Mouse (Mus musculus) heart, embryonic 16.5 days (tissue): ENCODE data around the gene Dnajc30. TPM values are rescaled to one million over a fixed set of nuclear protein-coding genes. Genes with fewer than 3 reads are reported as not detected.

Experiments
- ATAC-seq: fragments of 200-750 bp; cut with Nextera tagmentation; replicated peaks from 2 replicates; pipeline ENCODE4 v1.8.0; 2017; ENCODE audit warnings: moderate number of reproducible peaks; ENCODE audit not compliant: insufficient read depth, low FRiP score; ENCODE audit errors: extremely low read depth
- H3K27ac ChIP-seq: fragments of 300-500 bp; sonication (generic); 2 replicates; pipeline ENCODE4 v1.5.1; 2014; ENCODE audit warnings: mild to moderate bottlenecking, low read length, control low read depth, moderate library complexity
- H3K27me3 ChIP-seq: fragments of 300-500 bp; sonication (generic); 2 replicates; pipeline ENCODE4 v1.6.1; 2014; ENCODE audit warnings: low read length, mixed read lengths; ENCODE audit not compliant: control insufficient read depth, insufficient read depth
- H3K36me3 ChIP-seq: fragments of 300-500 bp; sonication (generic); 2 replicates; pipeline ENCODE4 v1.6.1; 2014; ENCODE audit not compliant: control insufficient read depth, insufficient read depth
- H3K4me1 ChIP-seq: fragments of 300-500 bp; sonication (generic); 2 replicates; pipeline ENCODE4 v1.6.1; 2014; ENCODE audit warnings: low read length, mixed read lengths; ENCODE audit not compliant: control insufficient read depth, insufficient read depth
- H3K4me2 ChIP-seq: fragments of 300-500 bp; sonication (generic); 2 replicates; pipeline ENCODE4 v1.6.1; 2014; ENCODE audit warnings: low read depth, mild to moderate bottlenecking, control low read depth, low read length
- H3K4me3 ChIP-seq: fragments of 300-500 bp; sonication (generic); 2 replicates; pipeline ENCODE4 v1.5.1; 2014; ENCODE audit warnings: mild to moderate bottlenecking, control low read depth, low read length
- H3K9ac ChIP-seq: fragments of 300-500 bp; sonication (generic); 2 replicates; pipeline ENCODE4 v1.6.1; 2014; ENCODE audit warnings: low read length, control low read depth
- H3K9me3 ChIP-seq: fragments of 300-500 bp; sonication (generic); replicated peaks from 2 replicates; pipeline ENCODE4 v1.6.1; 2016; ENCODE audit warnings: low read length; ENCODE audit not compliant: control insufficient read depth
- WGBS: fragments of 180-500 bp; shearing (Covaris S2); extraction: QIAGEN DNeasy Blood & Tissue Kit; methylation state at CpG from one replicate; pipeline ENCODE4 v1.1.7; 2014; 5-methylcytosine and 5-hydroxymethylcytosine counted together
- polyA plus RNA-seq: library from polyadenylated mRNA; unstranded; fragments of >200 nt; fragmentation: Nextera tagmentation; extraction: Ambion mirVana; gene quantifications from 2 replicates; pipeline ENCODE4 v1.2.1, GENCODE M21; 2015

Dnajc30 gene
- polyA plus RNA-seq, 1 experiment from 2014 or later = 28.8 TPM

DNA sequence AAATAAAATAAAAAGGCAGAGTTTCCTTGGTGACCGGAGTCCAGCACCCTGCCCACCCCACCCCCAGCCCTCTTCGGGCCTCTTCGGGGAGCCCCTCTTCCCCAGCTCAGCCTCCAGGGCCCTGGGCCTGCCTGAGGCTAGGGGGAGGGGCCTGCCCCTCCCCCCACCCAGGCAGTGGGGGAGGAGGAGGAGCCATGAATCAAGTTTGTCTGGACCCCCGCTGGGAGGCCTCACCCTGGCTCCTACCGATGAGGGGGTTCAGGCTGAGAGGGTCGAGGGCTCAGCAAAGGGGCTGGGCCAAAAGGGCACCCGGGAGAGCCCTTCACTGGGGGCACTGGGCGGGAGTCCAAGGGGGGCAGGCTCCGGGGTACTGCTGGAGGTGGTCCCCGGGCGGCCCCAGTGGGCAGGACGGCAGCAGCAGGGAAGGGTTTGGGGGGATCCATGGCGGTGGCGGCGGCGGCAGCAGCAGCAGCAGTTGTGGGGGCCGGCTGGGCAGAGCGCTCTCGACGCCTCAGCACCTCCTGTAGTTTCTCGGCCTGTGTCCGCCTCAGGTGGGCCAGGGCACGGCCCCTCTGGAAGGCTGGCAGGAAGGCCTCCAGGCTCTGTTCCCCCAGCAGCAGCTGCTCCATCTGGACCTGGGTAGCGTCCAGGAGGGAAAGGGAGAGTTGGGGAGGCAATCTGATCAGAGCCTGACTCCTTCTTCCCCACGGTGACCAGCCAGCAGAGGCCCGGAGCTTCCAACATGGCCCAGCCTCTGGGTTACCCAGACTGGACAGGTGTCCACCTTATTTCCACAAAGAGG, 9.5 kb downstream of the Dnajc30 start:
- H3K4me2 ChIP-seq = no peak overlapping the region
- H3K4me3 ChIP-seq = no peak overlapping the region
- H3K9ac ChIP-seq = no peak overlapping the region
- no peak overlapping the region for H3K27ac ChIP-seq
- no peaks in the 10 kb centered on the region for H3K9me3 ChIP-seq
- 36% methylated on average over 26 of the region's 26 CpGs for WGBS
- no peak for ATAC-seq
- H3K4me1 ChIP-seq = no peaks in the 10 kb centered on the region
- H3K36me3 ChIP-seq = no peaks in the 10 kb centered on the region
- H3K27me3 ChIP-seq = no peaks in the 10 kb centered on the region

DNA sequence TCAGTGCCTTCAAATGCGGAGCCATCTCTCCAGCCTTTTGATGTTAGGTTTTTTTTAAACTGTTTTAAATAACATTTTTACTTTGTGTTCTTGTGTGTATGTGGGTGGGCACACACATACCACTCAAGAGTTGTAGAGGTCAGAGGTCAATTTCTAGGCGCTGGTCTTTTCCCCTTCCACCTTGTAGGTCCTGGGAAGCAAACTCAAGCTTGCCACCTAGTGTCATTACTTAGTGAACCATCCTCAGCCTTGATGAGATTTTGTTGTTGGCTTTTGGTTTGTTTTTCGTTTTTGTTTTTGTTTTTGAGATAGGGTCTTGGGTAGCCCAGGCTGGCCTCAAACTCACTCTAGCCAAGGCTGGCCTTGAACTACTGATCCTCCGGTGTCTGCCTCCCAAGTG, 11.7 kb downstream of the Dnajc30 start:
- ATAC-seq = no peak
- no peak overlapping the region for H3K4me2 ChIP-seq

DNA sequence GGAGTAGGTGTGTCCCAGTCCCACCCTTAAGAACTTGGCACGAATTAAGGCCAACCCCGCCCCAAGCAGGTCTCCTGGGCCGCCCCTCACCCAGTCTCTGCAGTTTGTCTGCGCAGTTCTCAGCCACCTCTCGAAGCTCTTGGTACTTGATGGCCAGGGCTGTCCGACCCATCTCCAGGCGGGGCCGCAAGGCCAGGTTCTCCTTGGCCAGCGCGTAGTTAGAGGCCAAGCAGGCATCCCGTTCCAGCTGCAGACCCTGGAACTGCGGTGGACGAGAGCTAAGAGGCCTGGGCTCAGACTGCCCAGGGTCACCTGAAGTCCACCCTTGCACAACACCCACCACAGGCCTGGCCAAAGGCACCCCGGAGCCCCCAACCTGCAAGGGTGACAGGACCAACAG, 12.4 kb downstream of the Dnajc30 start:
- no peak for ATAC-seq
- peaks cover 2% of the 10 kb centered on the region; the same call in 1 of the 2 replicates for H3K27me3 ChIP-seq
- no peak overlapping the region for H3K9ac ChIP-seq
- no peaks in the 10 kb centered on the region for H3K36me3 ChIP-seq
- H3K4me3 ChIP-seq = no peak overlapping the region
- no peaks in the 10 kb centered on the region for H3K4me1 ChIP-seq
- WGBS = 83% methylated on average over 14 of the region's 14 CpGs
- H3K4me2 ChIP-seq = no peak overlapping the region
- H3K27ac ChIP-seq = no peak overlapping the region
- no peaks in the 10 kb centered on the region for H3K9me3 ChIP-seq

More for the DNA sequence above, 11.7 kb downstream of the Dnajc30 start:
- Histone ChIP-seq H3K9ac (no peak overlapping the region), H3K4me3 (no peak overlapping the region), H3K36me3 (no peaks in the 10 kb centered on the region), H3K27ac (no peak overlapping the region), H3K27me3 (peaks cover 2% of the 10 kb centered on the region; the same call in 1 of the 2 replicates), H3K9me3 (no peaks in the 10 kb centered on the region), H3K4me1 (no peaks in the 10 kb centered on the region)
- 61% methylated on average over 4 of the region's 4 CpGs for WGBS

DNA sequence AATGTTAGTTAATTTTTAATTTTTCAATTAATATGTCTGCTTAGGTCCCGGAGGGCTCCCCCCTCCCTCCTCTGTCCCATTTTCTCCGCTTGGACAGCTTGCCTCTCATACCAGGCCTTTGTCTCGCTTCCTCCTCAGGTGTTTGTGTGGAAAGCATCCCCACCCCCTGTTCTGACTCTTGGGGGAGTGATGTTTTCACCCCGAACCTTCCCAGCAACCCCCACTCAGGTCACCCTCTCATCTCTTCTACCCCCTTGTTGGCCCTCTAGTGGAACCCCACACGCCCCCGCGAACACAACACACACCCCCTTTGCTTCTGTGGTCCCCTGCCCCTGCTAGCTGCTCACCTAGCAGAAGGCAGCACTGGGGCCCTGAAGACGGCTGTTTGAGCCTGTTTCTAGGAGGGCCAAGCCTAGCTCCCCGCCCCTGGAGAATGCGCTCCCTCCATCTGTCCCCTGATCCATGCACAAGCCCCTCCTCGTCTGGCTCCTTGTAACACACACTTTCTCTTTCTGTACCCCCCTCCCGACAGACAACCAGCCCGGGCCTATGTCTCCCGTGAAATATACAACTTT, 13.0 kb downstream of the Dnajc30 start:
- H3K27ac ChIP-seq = no peak overlapping the region
- H3K9me3 ChIP-seq = no peaks in the 10 kb centered on the region
- H3K4me2 ChIP-seq = peak overlapping the region; percentile 74
- H3K4me1 ChIP-seq = no peaks in the 10 kb centered on the region
- peak overlapping the region; percentile 72 for H3K4me3 ChIP-seq
- WGBS = 34% methylated on average over 14 of the region's 14 CpGs
- H3K36me3 ChIP-seq = no peaks in the 10 kb centered on the region
- peak overlapping the region; percentile 88 for H3K9ac ChIP-seq
- ATAC-seq = no peak
- H3K27me3 ChIP-seq = peaks cover 2% of the 10 kb centered on the region; the same call in 1 of the 2 replicates

DNA sequence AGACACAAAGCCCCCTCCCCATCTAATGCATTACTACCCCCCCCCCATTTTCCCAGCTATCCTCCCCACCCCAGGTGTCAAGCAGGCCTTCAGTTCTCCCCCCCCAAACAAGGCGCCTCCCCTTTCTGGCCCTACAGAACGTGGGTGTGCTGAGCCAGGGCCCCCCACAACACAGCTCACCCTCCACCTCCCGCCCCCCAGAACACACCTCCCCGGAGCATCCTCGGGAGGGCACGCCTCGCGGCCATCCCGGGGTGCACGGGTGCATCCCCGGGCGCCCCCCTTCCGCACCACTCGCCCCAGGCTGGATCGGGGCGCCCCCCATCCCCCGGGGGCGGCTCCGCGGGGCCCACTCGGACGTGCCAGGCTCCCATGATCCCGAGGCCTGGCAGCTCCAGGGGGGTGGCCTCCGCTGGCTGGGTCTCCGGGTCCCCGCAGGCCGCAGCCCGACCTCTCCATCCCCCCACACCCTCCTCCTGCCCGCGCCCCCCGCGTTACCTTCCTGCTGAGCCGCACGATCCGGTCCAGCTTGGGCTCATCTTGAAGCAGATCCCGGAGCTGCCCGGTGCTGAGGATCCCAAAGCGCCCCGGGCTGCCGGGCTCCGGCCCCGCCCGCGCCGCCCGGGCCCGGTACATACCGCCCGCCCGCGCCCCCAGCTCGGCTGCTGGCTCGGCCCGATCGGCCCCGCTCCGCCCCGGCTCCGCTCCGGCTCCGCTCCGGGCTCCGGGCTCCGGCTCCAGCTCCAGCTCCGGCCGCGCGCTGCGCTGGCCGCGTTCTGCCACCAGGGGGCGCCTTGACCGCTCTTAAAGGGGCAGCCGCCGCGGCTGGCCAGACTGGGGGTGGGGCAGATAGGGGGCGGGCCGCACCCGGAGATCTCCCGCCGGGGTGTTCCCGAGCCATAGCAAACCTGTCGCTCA, 13.8 kb downstream of the Dnajc30 start, which contains the start of gene Vps37d:
Vps37d (minus strand) TSS at position 703 of the 918 bp plus-strand sequence.
- WGBS = under 1% methylated on average over 72 of the region's 83 CpGs

DNA sequence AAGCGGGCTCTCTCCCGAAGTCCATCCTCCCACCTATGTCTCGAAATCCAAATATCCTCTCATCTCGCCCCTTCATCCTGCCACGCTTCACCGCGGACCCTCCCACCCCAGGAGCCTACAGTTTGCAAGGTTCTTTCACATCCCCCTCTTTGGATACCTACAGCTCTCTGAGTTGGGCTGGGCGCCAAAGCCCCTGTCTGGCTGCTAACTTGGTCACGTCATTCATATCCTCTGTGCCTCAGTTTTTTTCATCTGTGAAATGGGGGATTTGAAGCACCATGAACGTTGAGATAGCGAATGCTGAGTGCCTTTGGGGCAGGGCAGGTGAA, 14.4 kb downstream of the Dnajc30 start:
- Histone ChIP-seq H3K9me3 (no peaks in the 10 kb centered on the region), H3K27me3 (peaks cover 8% of the 10 kb centered on the region), H3K27ac (no peak overlapping the region), H3K36me3 (no peaks in the 10 kb centered on the region), H3K4me2 (peak overlapping the region; percentile 74), H3K4me3 (peak overlapping the region; percentile 72), H3K9ac (no peak overlapping the region), H3K4me1 (no peaks in the 10 kb centered on the region)
- ATAC-seq = peak; percentile 35
- WGBS = 2% methylated on average over 11 of the region's 11 CpGs

More for the DNA sequence above, 13.8 kb downstream of the Dnajc30 start, which contains the start of gene Vps37d:
- Histone ChIP-seq H3K4me3 (peak within 1 kb of the TSS; percentile 72), H3K9ac (peak within 1 kb of the TSS; percentile 88), H3K4me2 (peak within 1 kb of the TSS; percentile 74), H3K36me3 (no peaks in the 10 kb centered on the region), H3K4me1 (no peaks in the 10 kb centered on the region), H3K27ac (peak within 1 kb of the TSS; percentile 26; the same call in 1 of the 2 replicates), H3K27me3 (peaks cover 8% of the 10 kb centered on the region), H3K9me3 (no peaks in the 10 kb centered on the region)
- ATAC-seq = peak; percentile 90

DNA sequence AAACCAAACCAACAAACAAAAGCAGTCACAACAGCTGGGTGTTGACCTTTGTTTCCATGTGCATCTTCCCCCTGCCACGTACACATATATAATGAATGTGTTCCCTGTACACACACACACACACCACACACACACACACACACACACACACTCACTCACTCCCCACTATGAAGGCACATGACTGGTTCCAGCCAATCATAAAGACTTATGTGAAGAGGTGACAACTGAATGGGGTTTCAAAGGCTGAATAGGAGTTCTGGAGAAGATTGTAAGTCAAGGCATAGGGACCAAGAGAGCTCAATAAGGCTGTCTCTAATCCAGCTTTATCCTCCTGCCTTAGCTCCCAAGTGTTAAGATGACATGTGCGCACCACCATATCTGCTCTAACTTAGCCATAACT, 15.6 kb downstream of the Dnajc30 start:
- ATAC-seq = no peak
- no peak overlapping the region for H3K4me2 ChIP-seq
- H3K36me3 ChIP-seq = no peaks in the 10 kb centered on the region
- H3K4me1 ChIP-seq = no peaks in the 10 kb centered on the region
- no peak overlapping the region for H3K27ac ChIP-seq
- H3K9ac ChIP-seq = no peak overlapping the region
- H3K4me3 ChIP-seq = no peak overlapping the region
- 93% methylated on average over 2 of the region's 2 CpGs for WGBS
- no peaks in the 10 kb centered on the region for H3K9me3 ChIP-seq
- H3K27me3 ChIP-seq = peaks cover 8% of the 10 kb centered on the region

DNA sequence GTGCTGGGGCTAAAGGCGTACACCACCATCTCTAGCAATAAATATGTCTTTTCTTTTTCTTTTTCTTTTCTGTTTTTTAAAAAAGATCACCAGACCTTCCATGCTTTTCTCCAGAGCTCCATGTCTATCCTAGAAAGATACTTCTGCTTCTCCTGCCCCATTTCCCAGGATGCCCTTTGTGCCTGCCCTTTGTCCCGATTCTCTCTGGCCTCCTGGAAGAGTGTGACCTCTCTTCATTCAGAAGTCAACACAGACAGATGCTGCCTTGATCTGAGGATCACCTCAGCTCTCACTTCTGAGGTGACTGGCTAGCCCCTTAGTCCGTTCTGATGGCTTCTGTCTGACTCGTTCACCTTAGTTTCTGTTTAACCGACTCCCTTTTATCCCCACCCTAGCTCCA, 16.5 kb downstream of the Dnajc30 start:
- Histone ChIP-seq H3K4me1 (no peaks in the 10 kb centered on the region), H3K27me3 (peaks cover 13% of the 10 kb centered on the region), H3K9me3 (no peaks in the 10 kb centered on the region), H3K4me2 (no peak overlapping the region), H3K27ac (no peak overlapping the region), H3K36me3 (no peaks in the 10 kb centered on the region), H3K9ac (no peak overlapping the region), H3K4me3 (no peak overlapping the region)
- no peak for ATAC-seq
- 80% methylated on average over 5 of the region's 5 CpGs for WGBS
